Mouse (Mus musculus) embryonic facial prominence, embryonic 12.5 days (tissue): ENCODE data around the gene Dnajc22. TPM values are rescaled to one million over a fixed set of nuclear protein-coding genes. Genes with fewer than 3 reads are reported as not detected.

Experiments
- ATAC-seq: fragments of 200-750 bp; cut with Nextera tagmentation; 2 replicates; pipeline ENCODE4 v1.8.0; 2017; ENCODE audit not compliant: insufficient number of reproducible peaks, insufficient read depth, low FRiP score, low TSS enrichment
- H3K27ac ChIP-seq: fragments of 300-500 bp; sonication (generic); 2 replicates; pipeline ENCODE4 v1.5.1; 2016; ENCODE audit warnings: mild to moderate bottlenecking
- H3K27me3 ChIP-seq: fragments of 300-500 bp; sonication (generic); 2 replicates; pipeline ENCODE4 v1.6.1; 2016; ENCODE audit warnings: mild to moderate bottlenecking, moderate library complexity
- H3K36me3 ChIP-seq: fragments of 300-500 bp; sonication (generic); 2 replicates; pipeline ENCODE4 v1.6.1; 2016; ENCODE audit warnings: mild to moderate bottlenecking
- H3K4me1 ChIP-seq: fragments of 300-500 bp; sonication (generic); 2 replicates; pipeline ENCODE4 v1.6.1; 2016
- H3K4me2 ChIP-seq: fragments of 300-500 bp; sonication (generic); replicated peaks from 2 replicates; pipeline ENCODE4 v1.6.1; 2016; ENCODE audit warnings: mild to moderate bottlenecking, moderate library complexity
- H3K4me3 ChIP-seq: fragments of 300-500 bp; sonication (generic); 2 replicates; pipeline ENCODE4 v1.5.1; 2016; ENCODE audit warnings: mild to moderate bottlenecking
- H3K9ac ChIP-seq: fragments of 300-500 bp; sonication (generic); 2 replicates; pipeline ENCODE4 v1.6.1; 2016; ENCODE audit warnings: mild to moderate bottlenecking, moderate library complexity
- H3K9me3 ChIP-seq: fragments of 300-500 bp; sonication (generic); 2 replicates; pipeline ENCODE4 v1.6.1; 2016; ENCODE audit warnings: mild to moderate bottlenecking, moderate library complexity
- WGBS: fragments of 180-500 bp; shearing (Covaris S2); methylation state at CpG from one replicate; pipeline ENCODE4 v1.1.7; 2016; 5-methylcytosine and 5-hydroxymethylcytosine counted together
- polyA plus RNA-seq: library from polyadenylated mRNA; unstranded; fragments of >200 nt; fragmentation: Nextera tagmentation; extraction: Ambion mirVana; gene quantifications from 2 replicates; pipeline ENCODE4 v1.2.1, GENCODE M21; 2016

The Dnajc22 gene
- polyA plus RNA-seq, 1 experiment from 2014 or later = 0.70 TPM

DNA sequence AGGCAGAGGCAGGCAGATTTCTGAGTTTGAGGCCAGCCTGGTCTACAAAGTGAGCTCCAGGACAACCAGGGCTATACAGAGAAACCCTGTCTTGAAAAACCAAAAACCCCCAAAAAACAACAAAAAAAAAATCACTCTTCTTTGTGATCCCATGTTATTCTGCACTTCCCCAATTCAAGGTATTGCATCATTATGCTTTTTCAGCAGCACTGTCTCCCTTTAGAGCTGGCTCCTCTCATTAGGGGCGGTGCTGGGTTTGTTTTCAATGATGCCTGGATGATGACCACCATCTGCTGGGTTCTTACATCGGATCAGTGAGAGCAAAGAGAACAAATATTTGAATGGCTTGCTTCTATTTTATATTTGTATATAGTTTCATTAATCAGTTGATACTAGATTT is 29.7 kb downstream of the Dnajc22 start:
- 78% methylated on average over 2 of the region's 2 CpGs for WGBS
- H3K4me3 ChIP-seq = no peak overlapping the region

GRCm38 (mm10) chr15:99125711-99126080 is 32.7 kb downstream of the Dnajc22 start, which contains the start of gene Spats2:
Gene Spats2 (plus strand): TSS chr15:99125916.
- H3K9ac ChIP-seq = peak within 1 kb of the TSS; percentile 91
- H3K27ac ChIP-seq = peak within 1 kb of the TSS; percentile 96
- H3K9me3 ChIP-seq = no peaks in the 10 kb centered on the region
- H3K4me3 ChIP-seq = peak within 1 kb of the TSS; percentile 77
- no peaks in the 10 kb centered on the region for H3K36me3 ChIP-seq
- H3K4me1 ChIP-seq = peaks cover 22% of the 10 kb centered on the region
- peak within 1 kb of the TSS; percentile 64 for H3K4me2 ChIP-seq
- H3K27me3 ChIP-seq = 0 out of 2 replicates have a peak, but pooled peaks cover 5% of the 10 kb centered on the region
- no peak for ATAC-seq
- under 1% methylated on average over 12 of the region's 12 CpGs for WGBS

More for the DNA sequence above, 29.7 kb downstream of the Dnajc22 start:
- Histone ChIP-seq H3K4me2 (no peak overlapping the region), H3K27ac (no peak overlapping the region), H3K36me3 (no peaks in the 10 kb centered on the region), H3K9me3 (no peaks in the 10 kb centered on the region), H3K27me3 (0 out of 2 replicates have a peak, but pooled peaks cover 6% of the 10 kb centered on the region), H3K9ac (no peak overlapping the region), H3K4me1 (peaks cover under 1% of the 10 kb centered on the region; the same call in 1 of the 2 replicates)
- no peak for ATAC-seq

GRCm38 (mm10) chr15:99126081-99126815 is 33.3 kb downstream of the Dnajc22 start:
- Histone ChIP-seq H3K4me1 (peaks cover 25% of the 10 kb centered on the region), H3K27ac (peak overlapping the region; percentile 96), H3K4me2 (peak overlapping the region; percentile 64), H3K9ac (peak overlapping the region; percentile 91), H3K36me3 (no peaks in the 10 kb centered on the region), H3K4me3 (peak overlapping the region; percentile 77), H3K27me3 (no peaks in the 10 kb centered on the region), H3K9me3 (no peaks in the 10 kb centered on the region)
- peak; percentile 85 for ATAC-seq
- WGBS = under 1% methylated on average over 115 of the region's 115 CpGs

GRCm38 (mm10) chr15:99126816-99127365 is 33.9 kb downstream of the Dnajc22 start:
- no peaks in the 10 kb centered on the region for H3K27me3 ChIP-seq
- peak; percentile 24 for ATAC-seq
- peak overlapping the region; percentile 96 for H3K27ac ChIP-seq
- no peaks in the 10 kb centered on the region for H3K9me3 ChIP-seq
- H3K4me3 ChIP-seq = peak overlapping the region; percentile 77
- peaks cover 28% of the 10 kb centered on the region for H3K4me1 ChIP-seq
- peak overlapping the region; percentile 64 for H3K4me2 ChIP-seq
- under 1% methylated on average over 35 of the region's 35 CpGs for WGBS
- H3K9ac ChIP-seq = peak overlapping the region; percentile 91
- H3K36me3 ChIP-seq = no peaks in the 10 kb centered on the region

GRCm38 (mm10) chr15:99127851-99128522 is 35.0 kb downstream of the Dnajc22 start:
- no peak for ATAC-seq
- no peaks in the 10 kb centered on the region for H3K9me3 ChIP-seq
- 64% methylated on average over 6 of the region's 6 CpGs for WGBS

GRCm38 (mm10) chr15:99129441-99129840 is 36.5 kb downstream of the Dnajc22 start:
- WGBS = 60% methylated on average over 11 of the region's 11 CpGs
- no peak overlapping the region; the same call in 1 of the 2 replicates for H3K9ac ChIP-seq
- H3K4me2 ChIP-seq = peak overlapping the region; percentile 10
- peaks cover 28% of the 10 kb centered on the region for H3K4me1 ChIP-seq
- ATAC-seq = no peak
- no peak overlapping the region for H3K4me3 ChIP-seq
- no peaks in the 10 kb centered on the region for H3K9me3 ChIP-seq
- no peaks in the 10 kb centered on the region for H3K27me3 ChIP-seq
- H3K27ac ChIP-seq = peak overlapping the region; percentile 81
- no peaks in the 10 kb centered on the region for H3K36me3 ChIP-seq

More at GRCm38 (mm10) chr15:99127851-99128522, 35.0 kb downstream of the Dnajc22 start:
- Histone ChIP-seq H3K36me3 (no peaks in the 10 kb centered on the region), H3K27me3 (no peaks in the 10 kb centered on the region), H3K4me2 (peak overlapping the region; percentile 64), H3K27ac (no peak overlapping the region), H3K9ac (no peak overlapping the region; the same call in 1 of the 2 replicates), H3K4me1 (peaks cover 28% of the 10 kb centered on the region), H3K4me3 (peak overlapping the region; percentile 77)

GRCm38 (mm10) chr15:99129956-99130910 is 37.3 kb downstream of the Dnajc22 start:
- H3K9me3 ChIP-seq = no peaks in the 10 kb centered on the region
- H3K27ac ChIP-seq = peak overlapping the region; percentile 81
- no peaks in the 10 kb centered on the region for H3K27me3 ChIP-seq
- no peak; the same call in 1 of the 2 replicates for ATAC-seq
- no peaks in the 10 kb centered on the region for H3K36me3 ChIP-seq
- H3K9ac ChIP-seq = no peak overlapping the region; the same call in 1 of the 2 replicates
- H3K4me2 ChIP-seq = peak overlapping the region; percentile 10
- H3K4me3 ChIP-seq = no peak overlapping the region
- peaks cover 28% of the 10 kb centered on the region for H3K4me1 ChIP-seq
- WGBS = 52% methylated on average over 22 of the region's 22 CpGs

GRCm38 (mm10) chr15:99138389-99138788 is 45.4 kb downstream of the Dnajc22 start:
- Histone ChIP-seq H3K4me2 (no peak overlapping the region), H3K27ac (no peak overlapping the region), H3K9me3 (peaks cover 5% of the 10 kb centered on the region; the same call in 1 of the 2 replicates), H3K4me3 (no peak overlapping the region), H3K36me3 (peaks cover 11% of the 10 kb centered on the region; the same call in 1 of the 2 replicates), H3K9ac (no peak overlapping the region), H3K27me3 (no peaks in the 10 kb centered on the region), H3K4me1 (no peaks in the 10 kb centered on the region; the same call in 1 of the 2 replicates)
- ATAC-seq = no peak
- 84% methylated on average over 5 of the region's 5 CpGs for WGBS

- Histone ChIP-seq H3K4me1 (no peaks in the 10 kb centered on the region; the same call in 1 of the 2 replicates), H3K4me3 (no peak overlapping the region), H3K4me2 (no peak overlapping the region), H3K27ac (peak overlapping the region; percentile 30; the same call in 1 of the 2 replicates), H3K27me3 (no peaks in the 10 kb centered on the region), H3K36me3 (peaks cover 14% of the 10 kb centered on the region; the same call in 1 of the 2 replicates), H3K9me3 (peaks cover 5% of the 10 kb centered on the region; the same call in 1 of the 2 replicates), H3K9ac (no peak overlapping the region)
- WGBS = 55% methylated on average over 6 of the region's 6 CpGs
- ATAC-seq = no peak
These were observed 46.7 kb downstream of the Dnajc22 start for GRCm38 (mm10) chr15:99139669-99140068.

GRCm38 (mm10) chr15:99150516-99150915 is 57.5 kb downstream of the Dnajc22 start:
- Histone ChIP-seq H3K27ac (no peak overlapping the region), H3K36me3 (peaks cover 38% of the 10 kb centered on the region)
- no peak for ATAC-seq

More at GRCm38 (mm10) chr15:99150516-99150915, 57.5 kb downstream of the Dnajc22 start:
- Histone ChIP-seq H3K27me3 (no peaks in the 10 kb centered on the region), H3K9me3 (no peaks in the 10 kb centered on the region), H3K4me2 (no peak overlapping the region), H3K4me3 (no peak overlapping the region), H3K4me1 (no peaks in the 10 kb centered on the region), H3K9ac (no peak overlapping the region)
- 90% methylated on average over 7 of the region's 7 CpGs for WGBS
